Comparison of ENCODE assay signal across 15 mouse cellular contexts in the genomic region with DNA sequence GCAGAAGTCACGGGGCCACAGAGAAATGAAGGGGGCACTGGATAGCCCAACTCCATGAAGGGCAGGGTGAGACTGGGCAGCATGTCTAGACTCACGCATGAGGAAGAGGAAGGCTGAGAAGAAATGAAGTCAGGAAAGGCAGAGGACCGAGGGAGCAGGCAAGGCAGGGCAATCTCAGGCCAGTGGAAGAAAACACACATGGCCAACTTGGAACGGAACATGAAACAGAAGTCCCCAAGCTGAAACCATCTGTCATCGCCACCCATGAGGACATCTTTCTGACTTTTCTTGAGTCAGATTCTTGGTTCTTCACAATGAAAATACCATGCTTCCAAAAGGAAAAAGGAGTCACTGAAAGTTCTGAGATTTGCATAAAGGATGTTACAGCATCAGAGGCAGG. TPM values are rescaled to one million over a fixed set of nuclear protein-coding genes. Genes with fewer than 3 reads are reported as not detected.
DNase-seq lines count a peak whose midpoint lies in the region.
"Had no signal": no experiment of that assay in that cellular context is flagged by ENCODE, and none has a peak within 500 bp of the region (broad histone marks: within the 10 kb centered on the region; RNA-seq: fewer than 3 reads in every experiment).

No protein-coding gene starts in this region.

- intact Hi-C loops in heart, postnatal 14 days (cut with DNase I) = no loop called here

- peaks cover 92% of the 10 kb centered on the region for H3K36me3 ChIP-seq in heart, embryonic 10.5 days

- no peak overlapping the region for H3K27ac ChIP-seq in heart, embryonic 10.5 days
- H3K27ac ChIP-seq: embryonic facial prominence, embryonic 12.5 days; forebrain, embryonic 15.5 days; hindbrain, postnatal 0 days had no signal

- DNase-seq in cerebellum, adult 11-12 months = peak; percentile 55
- DNase-seq in cerebellum, adult 8-10 months = no peak
- DNase-seq in heart, embryonic 10.5 days (ENCODE audit: low spot score) = peak; percentile 64
- no peak for DNase-seq in heart, postnatal 14 days
- peak; percentile 86 for DNase-seq in brain, adult 2 months (ENCODE audit: low read depth, low spot score)
- DNase-seq in cerebellum, adult 9-11 months = peak; percentile 67
- DNase-seq in adrenal gland, postnatal 14 days = no peak
- DNase-seq: adrenal gland, postnatal 25 days; gastrocnemius, postnatal 36 days; heart, adult 11 months; kidney, adult 11 months had no signal

- peaks cover 28% of the 10 kb centered on the region for H3K4me1 ChIP-seq in heart, embryonic 10.5 days
- H3K4me1 ChIP-seq: embryonic facial prominence, embryonic 12.5 days; forebrain, embryonic 15.5 days had no signal

- H3K27me3 ChIP-seq in heart, embryonic 10.5 days (ENCODE audit: insufficient read depth, poor library complexity, severe bottlenecking) = no peaks in the 10 kb centered on the region
- H3K27me3 ChIP-seq: embryonic facial prominence, embryonic 12.5 days; forebrain, embryonic 15.5 days; hindbrain, embryonic 13.5 days had no signal

- no peak overlapping the region for H3K4me3 ChIP-seq in heart, embryonic 10.5 days
- H3K4me3 ChIP-seq: embryonic facial prominence, embryonic 12.5 days; forebrain, embryonic 15.5 days; hindbrain, embryonic 13.5 days had no signal

- H3K9me3 ChIP-seq in heart, embryonic 10.5 days = no peaks in the 10 kb centered on the region
- H3K9me3 ChIP-seq: embryonic facial prominence, embryonic 12.5 days; forebrain, embryonic 15.5 days; hindbrain, embryonic 13.5 days had no signal

- 93% methylated on average over 5 of the region's 5 CpGs for WGBS in heart, embryonic 10.5 days

RNA-seq across cellular contexts. Expression of a gene that starts 33.7 kb away (rescaled TPM):
- polyA plus RNA-seq in heart, embryonic 10.5 days (2016; fragmentation: Nextera tagmentation; extraction: Ambion mirVana) = 27.2 and 27.8 TPM in 2 replicates
- 100 to 1,000 TPM; 147 to 166 TPM for total RNA-seq in heart, postnatal 14 days (2021)
- total RNA-seq in adrenal gland, postnatal 14 days (2021) = 98.9 and 120 TPM in 2 replicates

RNA-seq across cellular contexts. Expression of a gene that starts 46.8 kb away (rescaled TPM):
- 463 and 580 TPM in 2 replicates for polyA plus RNA-seq in heart, embryonic 10.5 days (2016; fragmentation: Nextera tagmentation; extraction: Ambion mirVana)
- total RNA-seq in heart, postnatal 14 days (2021) = 100 to 1,000 TPM; 556 to 621 TPM
- 995 and 1,088 TPM in 2 replicates for total RNA-seq in adrenal gland, postnatal 14 days (2021)

Comparison
In these comparisons a context has a peak if more than half of its experiments do, and no peak if none do; other contexts are left out.
1. DNase-seq: peak in cerebellum, adult 11-12 months (single experiment), heart, embryonic 10.5 days (single experiment), brain, adult 2 months (single experiment) and cerebellum, adult 9-11 months (single experiment); none in cerebellum, adult 8-10 months (single experiment), heart, postnatal 14 days (0 of 2) and adrenal gland, postnatal 14 days (single experiment).